Mouse (Mus musculus) adrenal gland, postnatal 10 days (tissue): Measurements from ENCODE around the gene Gm17428. TPM values are rescaled to one million over a fixed set of nuclear protein-coding genes. Genes with fewer than 3 reads are reported as not detected.
A peak's percentile ranks its signal among the peaks of the same experiment; 100 is the strongest.

Source experiments
- DNase-seq: peaks from one replicate; pipeline ENCODE4 v3.0.0; 2021; ENCODE audit warnings: mixed read lengths
- microRNA-seq: library from miRNA; unstranded; fragments of <30 nt; microRNA quantifications from one replicate; pipeline ENCODE4 v1.2.0, GENCODE M21; 2021
- total RNA-seq, 2 experiments: library from RNA; stranded (reverse); gene quantifications; 2 replicates each; pipeline ENCODE4 v1.2.3; 2021

The Gm17428 gene
- total RNA-seq, 2 experiments from 2014 or later: not detected

GRCm38 (mm10) chr14:55014591-55014990, 37.9 kb downstream of the Gm17428 start:
- DNase-seq: no peak

GRCm38 (mm10) chr14:55014991-55015766, 38.4 kb downstream of the Gm17428 start, which contains the start of gene Ngdn:
Gene Ngdn (plus strand): TSS chr14:55015454.
- peak; percentile 98 for DNase-seq

- no peak for DNase-seq
Measured at GRCm38 (mm10) chr14:55015767-55016111, 39.0 kb downstream of the Gm17428 start.

- DNase-seq: no peak
Measured at GRCm38 (mm10) chr14:55016876-55017275, 40.1 kb downstream of the Gm17428 start.

GRCm38 (mm10) chr14:55020394-55020793, 43.7 kb downstream of the Gm17428 start:
- no peak for DNase-seq

GRCm38 (mm10) chr14:55023011-55023410, 46.3 kb downstream of the Gm17428 start:
- no peak for DNase-seq

- peak; percentile 76 for DNase-seq
Measured at GRCm38 (mm10) chr14:55024236-55024635, 47.5 kb downstream of the Gm17428 start.

GRCm38 (mm10) chr14:55025527-55025926, 48.8 kb downstream of the Gm17428 start:
- DNase-seq: no peak

Small RNA genes lying within 50 kb of the gene (microRNA-seq; reads per million reads assigned to microRNA genes)
- gene Mir208a: not detected
- 8.8 reads per million, percentile 14 among the genes with 10 or more reads in this experiment for gene Mir208b

Other genes starting within 250 kb of the Gm17428 start
- gene Slc7a8, start 195.0 kb upstream of the Gm17428 start, total RNA-seq: 10 to 100 TPM; 29.4 to 30.6 TPM
- gene Rnf212b, start 162.8 kb upstream of the Gm17428 start, total RNA-seq: under 1 TPM in 1 of 2 experiments, not detected in 1; 0.87 TPM
- gene Homez, start 106.0 kb upstream of the Gm17428 start, total RNA-seq: 10 to 100 TPM; 12.2 to 18.1 TPM
- 10 to 100 TPM; 11.2 to 16.6 TPM for gene Ppp1r3e, start 99.4 kb upstream of the Gm17428 start, total RNA-seq
- 10 to 100 TPM; 39.3 to 44.2 TPM for gene Bcl2l2, start 93.6 kb upstream of the Gm17428 start, total RNA-seq
- 1 to 10 TPM; 1.2 to 7.1 TPM for gene Gm20521, start 93.5 kb upstream of the Gm17428 start, total RNA-seq
- gene Pabpn1, start 84.4 kb upstream of the Gm17428 start, total RNA-seq: 100 to 1,000 TPM; 159 to 198 TPM
- 10 to 100 TPM; 29.8 to 37.2 TPM for gene Slc22a17, start 63.8 kb upstream of the Gm17428 start, total RNA-seq
- 1 to 10 TPM; 7.4 to 9.9 TPM for gene Efs, start 50.8 kb upstream of the Gm17428 start, total RNA-seq
- not detected for gene Il25, start 44.2 kb upstream of the Gm17428 start, total RNA-seq
- 1 to 10 TPM; 1.3 to 2.6 TPM for gene Cmtm5, start 40.7 kb upstream of the Gm17428 start, total RNA-seq
- 10 to 100 TPM in 1 of 2 experiments, 1 to 10 TPM in 1; 5.1 to 22.1 TPM for gene Myh6, start 10.0 kb upstream of the Gm17428 start, total RNA-seq
- 100 to 1,000 TPM in 1 of 2 experiments, 10 to 100 TPM in 1; 24.9 to 114 TPM for gene Myh7, start 17.7 kb downstream of the Gm17428 start, total RNA-seq
- gene Ngdn, start 38.5 kb downstream of the Gm17428 start, total RNA-seq: 10 to 100 TPM; 32.9 to 38.1 TPM
- gene Zfhx2, start 115.4 kb downstream of the Gm17428 start, total RNA-seq: 1 to 10 TPM; 5.2 to 9.9 TPM
- gene Thtpa, start 117.9 kb downstream of the Gm17428 start, total RNA-seq: 10 to 100 TPM; 13.2 to 17.5 TPM
- 10 to 100 TPM; 20.0 to 31.3 TPM for gene Ap1g2, start 129.7 kb downstream of the Gm17428 start, total RNA-seq
- 1 to 10 TPM; 4.3 to 7.5 TPM for gene Jph4, start 140.0 kb downstream of the Gm17428 start, total RNA-seq
- gene Dhrs2, start 245.1 kb downstream of the Gm17428 start, total RNA-seq: under 1 TPM in 1 of 2 experiments, not detected in 1; 0.24 TPM